Mouse (Mus musculus): ENCODE data around the gene Neu2. TPM values are rescaled to one million over a fixed set of nuclear protein-coding genes. Genes with fewer than 3 reads are reported as not detected.

Gene Neu2
- polyA plus RNA-seq, 1 experiment from 2014 or later: not detected

GRCm38 (mm10) chr1:87551008-87551407 is 41.3 kb downstream of the Neu2 start:
- 98% methylated on average over 3 of the region's 3 CpGs for WGBS
- Histone ChIP-seq H3K27me3 (no peaks in the 10 kb centered on the region), H3K36me3 (no peaks in the 10 kb centered on the region), H3K9me3 (no peaks in the 10 kb centered on the region), H3K9ac (replicated peaks) (no peak overlapping the region), H3K4me3 (replicated peaks) (no peak overlapping the region), H3K4me1 (replicated peaks) (peaks cover 3% of the 10 kb centered on the region; the same call in 1 of the 2 replicates), H3K27ac (no peak overlapping the region), H3K4me2 (replicated peaks) (no peak overlapping the region)
- ATAC-seq: no peak

GRCm38 (mm10) chr1:87553586-87553985 is 43.9 kb downstream of the Neu2 start:
- no peaks in the 10 kb centered on the region for H3K4me1 ChIP-seq (replicated peaks)
- no peak overlapping the region for H3K9ac ChIP-seq (replicated peaks)
- ATAC-seq: no peak
- no peaks in the 10 kb centered on the region for H3K36me3 ChIP-seq
- H3K9me3 ChIP-seq: no peaks in the 10 kb centered on the region
- no peaks in the 10 kb centered on the region for H3K27me3 ChIP-seq
- 88% methylated on average over 1 of the region's 1 CpGs for WGBS
- H3K4me2 ChIP-seq (replicated peaks): no peak overlapping the region
- H3K4me3 ChIP-seq (replicated peaks): no peak overlapping the region
- H3K27ac ChIP-seq: no peak overlapping the region

- no peaks in the 10 kb centered on the region for H3K27me3 ChIP-seq
- H3K9me3 ChIP-seq: no peaks in the 10 kb centered on the region
- no peak overlapping the region for H3K27ac ChIP-seq
- no peak overlapping the region for H3K4me3 ChIP-seq (replicated peaks)
- H3K4me1 ChIP-seq (replicated peaks): no peaks in the 10 kb centered on the region
- ATAC-seq: no peak
- no peaks in the 10 kb centered on the region for H3K36me3 ChIP-seq
- no peak overlapping the region for H3K4me2 ChIP-seq (replicated peaks)
- no peak overlapping the region for H3K9ac ChIP-seq (replicated peaks)
- WGBS: 46% methylated on average over 3 of the region's 3 CpGs
These were observed 53.3 kb downstream of the Neu2 start for GRCm38 (mm10) chr1:87562967-87563366.

GRCm38 (mm10) chr1:87565760-87566159 is 56.1 kb downstream of the Neu2 start:
- Histone ChIP-seq H3K9ac (replicated peaks) (no peak overlapping the region), H3K36me3 (no peaks in the 10 kb centered on the region), H3K27me3 (no peaks in the 10 kb centered on the region), H3K4me2 (replicated peaks) (no peak overlapping the region), H3K9me3 (no peaks in the 10 kb centered on the region), H3K27ac (no peak overlapping the region), H3K4me1 (replicated peaks) (no peaks in the 10 kb centered on the region), H3K4me3 (replicated peaks) (no peak overlapping the region)
- 91% methylated on average over 6 of the region's 8 CpGs for WGBS
- no peak for ATAC-seq

GRCm38 (mm10) chr1:87568398-87568797 is 58.7 kb downstream of the Neu2 start:
- H3K4me1 ChIP-seq (replicated peaks): no peaks in the 10 kb centered on the region
- ATAC-seq: no peak
- H3K9me3 ChIP-seq: no peaks in the 10 kb centered on the region
- no peak overlapping the region for H3K4me3 ChIP-seq (replicated peaks)
- no peak overlapping the region for H3K9ac ChIP-seq (replicated peaks)
- H3K27me3 ChIP-seq: no peaks in the 10 kb centered on the region
- 47% methylated on average over 6 of the region's 6 CpGs for WGBS
- H3K36me3 ChIP-seq: no peaks in the 10 kb centered on the region
- H3K27ac ChIP-seq: no peak overlapping the region
- no peak overlapping the region for H3K4me2 ChIP-seq (replicated peaks)

- ATAC-seq: no peak
- Histone ChIP-seq H3K27me3 (no peaks in the 10 kb centered on the region), H3K9me3 (no peaks in the 10 kb centered on the region), H3K4me1 (replicated peaks) (peaks cover 14% of the 10 kb centered on the region), H3K4me3 (replicated peaks) (no peak overlapping the region), H3K36me3 (no peaks in the 10 kb centered on the region), H3K4me2 (replicated peaks) (no peak overlapping the region), H3K9ac (replicated peaks) (no peak overlapping the region), H3K27ac (no peak overlapping the region)
- WGBS: 80% methylated on average over 5 of the region's 5 CpGs
These were observed 63.6 kb downstream of the Neu2 start for GRCm38 (mm10) chr1:87573261-87573660.

GRCm38 (mm10) chr1:87573800-87574215 is 64.1 kb downstream of the Neu2 start, which contains the start of gene Ngef:
Ngef (minus strand) TSS chr1:87573870.
- 78% methylated on average over 6 of the region's 6 CpGs for WGBS
- H3K9me3 ChIP-seq: no peaks in the 10 kb centered on the region
- peak within 1 kb of the TSS; percentile 36; the same call in 1 of the 2 replicates for H3K27ac ChIP-seq
- H3K4me3 ChIP-seq (replicated peaks): no peak within 1 kb of the TSS
- peaks cover 14% of the 10 kb centered on the region for H3K4me1 ChIP-seq (replicated peaks)
- no peak within 1 kb of the TSS for H3K9ac ChIP-seq (replicated peaks)
- no peaks in the 10 kb centered on the region for H3K27me3 ChIP-seq
- ATAC-seq: peak; percentile 28; the same call in 1 of the 2 replicates
- no peaks in the 10 kb centered on the region for H3K36me3 ChIP-seq
- no peak within 1 kb of the TSS for H3K4me2 ChIP-seq (replicated peaks)

- Histone ChIP-seq H3K27me3 (no peaks in the 10 kb centered on the region), H3K4me2 (replicated peaks) (no peak overlapping the region), H3K36me3 (no peaks in the 10 kb centered on the region), H3K27ac (peak overlapping the region; percentile 36; the same call in 1 of the 2 replicates), H3K9me3 (no peaks in the 10 kb centered on the region), H3K4me3 (replicated peaks) (no peak overlapping the region), H3K4me1 (replicated peaks) (peaks cover 14% of the 10 kb centered on the region), H3K9ac (replicated peaks) (no peak overlapping the region)
- WGBS: 34% methylated on average over 6 of the region's 6 CpGs
- ATAC-seq: peak; percentile 93
These were observed 64.7 kb downstream of the Neu2 start for GRCm38 (mm10) chr1:87574353-87574752.

- H3K36me3 ChIP-seq: no peaks in the 10 kb centered on the region
- H3K9ac ChIP-seq (replicated peaks): no peak overlapping the region
- ATAC-seq: peak; percentile 76
- peaks cover 14% of the 10 kb centered on the region for H3K4me1 ChIP-seq (replicated peaks)
- no peak overlapping the region for H3K4me3 ChIP-seq (replicated peaks)
- no peaks in the 10 kb centered on the region for H3K9me3 ChIP-seq
- no peaks in the 10 kb centered on the region for H3K27me3 ChIP-seq
- H3K4me2 ChIP-seq (replicated peaks): no peak overlapping the region
- 69% methylated on average over 7 of the region's 7 CpGs for WGBS
- peak overlapping the region; percentile 36 for H3K27ac ChIP-seq
These were observed 65.1 kb downstream of the Neu2 start for GRCm38 (mm10) chr1:87574785-87575184.

GRCm38 (mm10) chr1:87578965-87579364 is 69.3 kb downstream of the Neu2 start:
- H3K27ac ChIP-seq: no peak overlapping the region
- 88% methylated on average over 6 of the region's 6 CpGs for WGBS

GRCm38 (mm10) chr1:87580824-87581223 is 71.1 kb downstream of the Neu2 start:
- Histone ChIP-seq H3K4me2 (replicated peaks) (no peak overlapping the region), H3K27ac (no peak overlapping the region), H3K4me1 (replicated peaks) (peaks cover 7% of the 10 kb centered on the region), H3K9ac (replicated peaks) (no peak overlapping the region), H3K9me3 (no peaks in the 10 kb centered on the region), H3K36me3 (no peaks in the 10 kb centered on the region), H3K4me3 (replicated peaks) (no peak overlapping the region), H3K27me3 (peaks cover 7% of the 10 kb centered on the region; the same call in 1 of the 2 replicates)
- peak; percentile 79 for ATAC-seq
- 5% methylated on average over 3 of the region's 3 CpGs for WGBS

More at GRCm38 (mm10) chr1:87578965-87579364, 69.3 kb downstream of the Neu2 start:
- no peak overlapping the region for H3K9ac ChIP-seq (replicated peaks)
- no peaks in the 10 kb centered on the region for H3K9me3 ChIP-seq
- H3K4me3 ChIP-seq (replicated peaks): no peak overlapping the region
- peaks cover 21% of the 10 kb centered on the region for H3K4me1 ChIP-seq (replicated peaks)
- no peak overlapping the region for H3K4me2 ChIP-seq (replicated peaks)
- no peaks in the 10 kb centered on the region for H3K36me3 ChIP-seq
- H3K27me3 ChIP-seq: peaks cover 7% of the 10 kb centered on the region; the same call in 1 of the 2 replicates
- no peak for ATAC-seq

GRCm38 (mm10) chr1:87589162-87589561 is 79.5 kb downstream of the Neu2 start:
- Histone ChIP-seq H3K4me2 (replicated peaks) (no peak overlapping the region), H3K36me3 (no peaks in the 10 kb centered on the region), H3K9ac (replicated peaks) (no peak overlapping the region), H3K4me1 (replicated peaks) (no peaks in the 10 kb centered on the region), H3K4me3 (replicated peaks) (no peak overlapping the region), H3K27me3 (no peaks in the 10 kb centered on the region), H3K27ac (no peak overlapping the region), H3K9me3 (no peaks in the 10 kb centered on the region)
- ATAC-seq: no peak
- WGBS: 91% methylated on average over 7 of the region's 7 CpGs

GRCm38 (mm10) chr1:87589980-87590379 is 80.3 kb downstream of the Neu2 start:
- Histone ChIP-seq H3K4me3 (replicated peaks) (no peak overlapping the region), H3K4me2 (replicated peaks) (no peak overlapping the region), H3K27ac (no peak overlapping the region), H3K36me3 (no peaks in the 10 kb centered on the region), H3K9me3 (no peaks in the 10 kb centered on the region), H3K9ac (replicated peaks) (no peak overlapping the region), H3K27me3 (no peaks in the 10 kb centered on the region), H3K4me1 (replicated peaks) (no peaks in the 10 kb centered on the region)
- ATAC-seq: no peak
- WGBS: 97% methylated on average over 8 of the region's 8 CpGs
